Mouse (Mus musculus) limb, embryonic 12.5 days (tissue): Measurements from ENCODE around the gene Cort. TPM values are rescaled to one million over a fixed set of nuclear protein-coding genes. Genes with fewer than 3 reads are reported as not detected.
"Not testable (repeated sequence)": the region's sequence is repeated elsewhere in the genome, so short reads cannot be mapped to it uniquely, and the experiment has no call there.

Experiments
- ATAC-seq: fragments of 200-750 bp; cut with Nextera tagmentation; 2 replicates; pipeline ENCODE4 v1.8.0; 2017; ENCODE audit warnings: low read depth, moderate TSS enrichment; ENCODE audit not compliant: insufficient number of reproducible peaks, insufficient read depth, low FRiP score, low TSS enrichment
- H3K27ac ChIP-seq: fragments of 300-500 bp; sonication (generic); 2 replicates; pipeline ENCODE4 v1.5.1; 2016; ENCODE audit warnings: mild to moderate bottlenecking, moderate library complexity
- H3K27me3 ChIP-seq: fragments of 300-500 bp; sonication (generic); 2 replicates; pipeline ENCODE4 v1.6.1; 2016; ENCODE audit warnings: mild to moderate bottlenecking, moderate library complexity
- H3K36me3 ChIP-seq: fragments of 300-500 bp; sonication (generic); 2 replicates; pipeline ENCODE4 v1.6.1; 2016; ENCODE audit warnings: mild to moderate bottlenecking, moderate library complexity
- H3K4me1 ChIP-seq: fragments of 300-500 bp; sonication (generic); replicated peaks from 2 replicates; pipeline ENCODE4 v1.6.1; 2016
- H3K4me2 ChIP-seq: fragments of 300-500 bp; sonication (generic); 2 replicates; pipeline ENCODE4 v1.6.1; 2016; ENCODE audit warnings: mild to moderate bottlenecking, moderate library complexity
- H3K4me3 ChIP-seq: fragments of 300-500 bp; sonication (generic); replicated peaks from 2 replicates; pipeline ENCODE4 v1.5.1; 2016; ENCODE audit warnings: mild to moderate bottlenecking
- H3K9ac ChIP-seq: fragments of 300-500 bp; sonication (generic); replicated peaks from 2 replicates; pipeline ENCODE4 v1.6.1; 2016; ENCODE audit warnings: mild to moderate bottlenecking, moderate library complexity
- H3K9me3 ChIP-seq: fragments of 300-500 bp; sonication (generic); 2 replicates; pipeline ENCODE4 v1.6.1; 2016; ENCODE audit warnings: mild to moderate bottlenecking, moderate library complexity
- WGBS: fragments of 180-500 bp; shearing (Covaris S2); methylation state at CpG from one replicate; pipeline ENCODE4 v1.1.7; 2016; 5-methylcytosine and 5-hydroxymethylcytosine counted together
- polyA plus RNA-seq: library from polyadenylated mRNA; unstranded; fragments of >200 nt; fragmentation: Nextera tagmentation; extraction: Ambion mirVana; gene quantifications from 2 replicates; pipeline ENCODE4 v1.2.1, GENCODE M21; 2016

The Cort gene
- polyA plus RNA-seq, 1 experiment from 2014 or later, result 0.87 TPM

- Histone ChIP-seq H3K27ac (no peak overlapping the region), H3K36me3 (peaks cover 60% of the 10 kb centered on the region), H3K4me2 (no peak overlapping the region), H3K27me3 (no peaks in the 10 kb centered on the region), H3K4me1 (no peaks in the 10 kb centered on the region), H3K9ac (no peak overlapping the region), H3K4me3 (no peak overlapping the region), H3K9me3 (no peaks in the 10 kb centered on the region)
- 82% methylated on average over 18 of the region's 18 CpGs for WGBS
- no peak for ATAC-seq
These were observed 1.9 kb upstream of the Cort start for GRCm38 (mm10) chr4:149128467-149128866.

- Histone ChIP-seq H3K4me3 (no peak overlapping the region), H3K36me3 (peaks cover 54% of the 10 kb centered on the region), H3K9me3 (no peaks in the 10 kb centered on the region), H3K9ac (no peak overlapping the region), H3K4me2 (no peak overlapping the region), H3K27me3 (no peaks in the 10 kb centered on the region), H3K4me1 (no peaks in the 10 kb centered on the region), H3K27ac (no peak overlapping the region)
- 71% methylated on average over 6 of the region's 6 CpGs for WGBS
- no peak for ATAC-seq
These were observed 451 bp downstream of the Cort start for GRCm38 (mm10) chr4:149126115-149126509.

GRCm38 (mm10) chr4:149125341-149126114 is 1.0 kb downstream of the Cort start:
- no peaks in the 10 kb centered on the region for H3K9me3 ChIP-seq
- no peak for ATAC-seq
- H3K36me3 ChIP-seq, result peaks cover 48% of the 10 kb centered on the region
- 72% methylated on average over 11 of the region's 11 CpGs for WGBS
- no peak overlapping the region for H3K27ac ChIP-seq
- H3K4me3 ChIP-seq, result no peak overlapping the region
- no peaks in the 10 kb centered on the region for H3K4me1 ChIP-seq
- H3K27me3 ChIP-seq, result no peaks in the 10 kb centered on the region
- H3K4me2 ChIP-seq, result no peak overlapping the region
- H3K9ac ChIP-seq, result no peak overlapping the region

- Histone ChIP-seq H3K27me3 (no peaks in the 10 kb centered on the region), H3K4me2 (no peak overlapping the region), H3K4me1 (peaks cover 7% of the 10 kb centered on the region), H3K9me3 (no peaks in the 10 kb centered on the region), H3K4me3 (no peak overlapping the region), H3K27ac (no peak overlapping the region), H3K9ac (no peak overlapping the region), H3K36me3 (peaks cover 35% of the 10 kb centered on the region)
- WGBS, result 64% methylated on average over 5 of the region's 5 CpGs
- ATAC-seq, result no peak
These were observed 3.1 kb downstream of the Cort start for GRCm38 (mm10) chr4:149123432-149123831.

GRCm38 (mm10) chr4:149119978-149120562 is 6.5 kb downstream of the Cort start:
- not testable (repeated sequence) for ATAC-seq, H3K4me2 ChIP-seq
- 76% methylated on average over 12 of the region's 12 CpGs for WGBS

GRCm38 (mm10) chr4:149103875-149104561 is 22.5 kb downstream of the Cort start, which contains the start of gene Dffa:
Dffa (plus strand) TSS chr4:149104146.
- peak; percentile 78 for ATAC-seq
- WGBS, result 1% methylated on average over 35 of the region's 35 CpGs

More at GRCm38 (mm10) chr4:149119978-149120562, 6.5 kb downstream of the Cort start:
- H3K9ac ChIP-seq, H3K4me3 ChIP-seq, H3K9me3 ChIP-seq, H3K27me3 ChIP-seq, H3K4me1 ChIP-seq, H3K27ac ChIP-seq: not testable (repeated sequence)
- peaks cover 23% of the 10 kb centered on the region for H3K36me3 ChIP-seq

GRCm38 (mm10) chr4:149101456-149101855 is 25.1 kb downstream of the Cort start:
- Histone ChIP-seq H3K4me3 (no peak overlapping the region), H3K36me3 (peaks cover 4% of the 10 kb centered on the region; the same call in 1 of the 2 replicates), H3K9me3 (no peaks in the 10 kb centered on the region), H3K9ac (no peak overlapping the region), H3K4me1 (peaks cover 19% of the 10 kb centered on the region), H3K4me2 (no peak overlapping the region), H3K27ac (no peak overlapping the region), H3K27me3 (no peaks in the 10 kb centered on the region)
- ATAC-seq, result no peak
- WGBS, result 85% methylated on average over 3 of the region's 3 CpGs

More at GRCm38 (mm10) chr4:149103875-149104561, 22.5 kb downstream of the Cort start, which contains the start of gene Dffa:
- peaks cover 26% of the 10 kb centered on the region for H3K36me3 ChIP-seq
- peaks cover 7% of the 10 kb centered on the region for H3K4me1 ChIP-seq
- H3K9ac ChIP-seq, result peak within 1 kb of the TSS; percentile 79
- H3K27me3 ChIP-seq, result no peaks in the 10 kb centered on the region
- peak within 1 kb of the TSS; percentile 89 for H3K4me2 ChIP-seq
- no peaks in the 10 kb centered on the region for H3K9me3 ChIP-seq
- no peak within 1 kb of the TSS for H3K27ac ChIP-seq
- H3K4me3 ChIP-seq, result peak within 1 kb of the TSS; percentile 76

GRCm38 (mm10) chr4:149100449-149100848 is 26.1 kb downstream of the Cort start:
- peaks cover 19% of the 10 kb centered on the region for H3K4me1 ChIP-seq
- not testable (repeated sequence) for H3K27ac ChIP-seq, H3K36me3 ChIP-seq, H3K4me2 ChIP-seq, H3K9ac ChIP-seq, H3K9me3 ChIP-seq, H3K27me3 ChIP-seq, ATAC-seq, H3K4me3 ChIP-seq
- 84% methylated on average over 12 of the region's 12 CpGs for WGBS

GRCm38 (mm10) chr4:149099369-149100017 is 27.1 kb downstream of the Cort start, which contains the start of gene Pex14:
Pex14 (minus strand) TSS chr4:149099876.
- ATAC-seq, result peak; percentile 60
- Histone ChIP-seq H3K9me3 (no peaks in the 10 kb centered on the region), H3K4me1 (peaks cover 13% of the 10 kb centered on the region), H3K27ac (peak within 1 kb of the TSS; percentile 73; the same call in 1 of the 2 replicates), H3K4me2 (peak within 1 kb of the TSS; percentile 91), H3K27me3 (no peaks in the 10 kb centered on the region), H3K4me3 (peak within 1 kb of the TSS; percentile 99), H3K36me3 (no peaks in the 10 kb centered on the region), H3K9ac (peak within 1 kb of the TSS; percentile 95)
- under 1% methylated on average over 50 of the region's 50 CpGs for WGBS

- Histone ChIP-seq H3K9me3 (no peaks in the 10 kb centered on the region), H3K4me3 (peak overlapping the region; percentile 99), H3K27ac (peak overlapping the region; percentile 73; the same call in 1 of the 2 replicates), H3K9ac (peak overlapping the region; percentile 95), H3K4me2 (peak overlapping the region; percentile 91), H3K27me3 (no peaks in the 10 kb centered on the region), H3K4me1 (peaks cover 12% of the 10 kb centered on the region), H3K36me3 (peaks cover 6% of the 10 kb centered on the region)
- WGBS, result 18% methylated on average over 11 of the region's 11 CpGs
- ATAC-seq, result no peak
These were observed 28.0 kb downstream of the Cort start for GRCm38 (mm10) chr4:149098571-149098970.
